Mouse (Mus musculus): ENCODE data around the gene Cdk10. TPM values are rescaled to one million over a fixed set of nuclear protein-coding genes. Genes with fewer than 3 reads are reported as not detected.
"Not testable (repeated sequence)": the region's sequence is repeated elsewhere in the genome, so short reads cannot be mapped to it uniquely, and the experiment has no call there.

Gene Cdk10
- polyA plus RNA-seq, 1 experiment from 2014 or later: 45.2 TPM

DNA sequence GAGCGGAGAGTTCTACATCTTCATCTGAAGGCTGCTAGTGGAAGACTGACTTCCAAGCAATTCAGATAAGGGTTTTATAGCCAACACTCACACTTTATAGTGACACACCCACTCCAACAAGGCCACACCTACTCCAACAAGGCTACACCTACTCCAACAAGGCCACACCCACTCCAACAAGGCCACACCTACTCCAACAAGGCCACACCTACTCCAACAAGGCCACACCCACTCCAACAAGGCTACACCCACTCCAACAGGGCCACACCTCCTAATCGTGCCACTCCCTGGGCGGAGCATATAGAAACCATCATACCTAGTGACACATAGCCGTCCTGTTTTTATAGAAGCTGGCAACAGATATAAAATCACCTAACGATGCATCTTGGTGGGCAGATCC lies 27.6 kb upstream of the Cdk10 start:
- ATAC-seq (ENCODE audit: low read depth); H3K36me3 ChIP-seq (ENCODE audit: control insufficient read depth, insufficient read depth, low read length); H3K9ac ChIP-seq (replicated peaks; ENCODE audit: low read depth, low read length); H3K9me3 ChIP-seq (ENCODE audit: control insufficient read depth, low read length); H3K27me3 ChIP-seq (ENCODE audit: control insufficient read depth, insufficient read depth, low read length); H3K27ac ChIP-seq (ENCODE audit: low read depth, low read length); H3K4me2 ChIP-seq (ENCODE audit: low read depth, low read length); H3K4me3 ChIP-seq (ENCODE audit: low read depth, low read length); H3K4me1 ChIP-seq (ENCODE audit: control insufficient read depth, insufficient read depth, low read length): not testable (repeated sequence)
- WGBS: 71% methylated on average over 5 of the region's 5 CpGs

- no peaks in the 10 kb centered on the region for H3K36me3 ChIP-seq (ENCODE audit: control insufficient read depth, insufficient read depth, low read length)
- ATAC-seq (ENCODE audit: low read depth): no peak
- 75% methylated on average over 14 of the region's 14 CpGs for WGBS
- H3K4me3 ChIP-seq (ENCODE audit: low read depth, low read length): no peak overlapping the region
- no peak overlapping the region for H3K27ac ChIP-seq (ENCODE audit: low read depth, low read length)
- no peaks in the 10 kb centered on the region for H3K4me1 ChIP-seq (ENCODE audit: control insufficient read depth, insufficient read depth, low read length)
- no peaks in the 10 kb centered on the region for H3K9me3 ChIP-seq (ENCODE audit: control insufficient read depth, low read length)
- no peak overlapping the region for H3K9ac ChIP-seq (replicated peaks; ENCODE audit: low read depth, low read length)
- no peak overlapping the region for H3K4me2 ChIP-seq (ENCODE audit: low read depth, low read length)
- H3K27me3 ChIP-seq (ENCODE audit: control insufficient read depth, insufficient read depth, low read length): no peaks in the 10 kb centered on the region
These were observed 24.8 kb upstream of the Cdk10 start for GRCm38 (mm10) chr8:123199864-123200263.

DNA sequence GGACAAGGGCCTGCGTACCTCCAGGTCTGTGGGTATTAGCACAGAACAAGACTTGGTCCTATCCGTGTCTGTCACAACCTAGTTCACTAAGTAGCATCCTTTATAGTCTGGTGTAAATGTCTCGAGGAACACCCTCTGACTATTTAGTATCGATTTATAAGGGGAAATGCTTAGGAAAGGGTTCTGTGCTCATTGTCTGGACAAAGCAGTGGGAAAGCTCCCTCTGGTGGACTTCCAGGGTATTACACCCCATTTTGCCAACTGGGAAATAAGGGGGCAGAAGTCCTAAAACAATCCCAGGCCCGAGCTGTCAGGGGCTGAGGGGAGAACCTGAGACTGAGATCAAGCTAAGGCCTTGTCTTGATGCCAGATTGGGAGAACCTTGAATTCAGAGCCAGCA lies 22.4 kb upstream of the Cdk10 start:
- H3K4me3 ChIP-seq (ENCODE audit: low read depth, low read length): no peak overlapping the region
- H3K4me1 ChIP-seq (ENCODE audit: control insufficient read depth, insufficient read depth, low read length): no peaks in the 10 kb centered on the region
- H3K27ac ChIP-seq (ENCODE audit: low read depth, low read length): no peak overlapping the region
- ATAC-seq (ENCODE audit: low read depth): peak; percentile 11; the same call in 1 of the 2 replicates
- H3K9ac ChIP-seq (replicated peaks; ENCODE audit: low read depth, low read length): no peak overlapping the region
- no peak overlapping the region for H3K4me2 ChIP-seq (ENCODE audit: low read depth, low read length)
- H3K36me3 ChIP-seq (ENCODE audit: control insufficient read depth, insufficient read depth, low read length): peaks cover 11% of the 10 kb centered on the region
- 20% methylated on average over 5 of the region's 5 CpGs for WGBS
- no peaks in the 10 kb centered on the region for H3K27me3 ChIP-seq (ENCODE audit: control insufficient read depth, insufficient read depth, low read length)
- H3K9me3 ChIP-seq (ENCODE audit: control insufficient read depth, low read length): no peaks in the 10 kb centered on the region

DNA sequence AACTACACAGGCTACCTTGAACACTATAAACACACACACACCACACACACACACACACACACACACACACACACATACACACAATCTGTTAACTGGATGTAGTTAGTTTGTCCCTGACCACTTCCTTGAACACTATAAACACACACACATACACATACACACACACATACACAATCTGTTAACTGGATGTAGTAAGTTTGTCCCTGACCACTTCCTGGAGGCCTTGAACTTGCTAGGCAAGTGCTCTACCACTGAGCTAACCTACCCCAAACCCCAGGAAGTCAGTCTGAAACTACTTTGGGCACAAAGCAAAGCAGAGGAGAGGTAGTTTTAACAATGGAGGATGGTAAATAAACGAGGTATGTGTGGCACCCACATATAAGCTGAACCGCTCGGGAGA lies 21.1 kb upstream of the Cdk10 start:
- Histone ChIP-seq H3K36me3 (ENCODE audit: control insufficient read depth, insufficient read depth, low read length) (peaks cover 16% of the 10 kb centered on the region), H3K27me3 (ENCODE audit: control insufficient read depth, insufficient read depth, low read length) (no peaks in the 10 kb centered on the region), H3K27ac (ENCODE audit: low read depth, low read length) (no peak overlapping the region), H3K9ac (replicated peaks; ENCODE audit: low read depth, low read length) (no peak overlapping the region), H3K9me3 (ENCODE audit: control insufficient read depth, low read length) (no peaks in the 10 kb centered on the region), H3K4me2 (ENCODE audit: low read depth, low read length) (no peak overlapping the region), H3K4me3 (ENCODE audit: low read depth, low read length) (no peak overlapping the region), H3K4me1 (ENCODE audit: control insufficient read depth, insufficient read depth, low read length) (no peaks in the 10 kb centered on the region)
- 89% methylated on average over 3 of the region's 3 CpGs for WGBS
- ATAC-seq (ENCODE audit: low read depth): no peak

GRCm38 (mm10) chr8:123211876-123212275 lies 12.8 kb upstream of the Cdk10 start:
- peak overlapping the region; percentile 97 for H3K9ac ChIP-seq (replicated peaks; ENCODE audit: low read depth, low read length)
- peak overlapping the region; percentile 71 for H3K4me2 ChIP-seq (ENCODE audit: low read depth, low read length)
- no peaks in the 10 kb centered on the region for H3K9me3 ChIP-seq (ENCODE audit: control insufficient read depth, low read length)
- H3K36me3 ChIP-seq (ENCODE audit: control insufficient read depth, insufficient read depth, low read length): peaks cover 24% of the 10 kb centered on the region
- no peaks in the 10 kb centered on the region for H3K27me3 ChIP-seq (ENCODE audit: control insufficient read depth, insufficient read depth, low read length)
- H3K4me3 ChIP-seq (ENCODE audit: low read depth, low read length): peak overlapping the region; percentile 92
- H3K27ac ChIP-seq (ENCODE audit: low read depth, low read length): no peak overlapping the region
- ATAC-seq (ENCODE audit: low read depth): no peak
- 47% methylated on average over 10 of the region's 10 CpGs for WGBS
- H3K4me1 ChIP-seq (ENCODE audit: control insufficient read depth, insufficient read depth, low read length): peaks cover 14% of the 10 kb centered on the region

GRCm38 (mm10) chr8:123212321-123213117 lies 12.1 kb upstream of the Cdk10 start, which contains the start of the genes Chmp1a and Spata33:
TSS of gene Chmp1a (minus strand) at chr8:123212763.
TSS of gene Spata33 (plus strand) at chr8:123212832.
- Histone ChIP-seq H3K4me3 (ENCODE audit: low read depth, low read length) (peak within 1 kb of the TSS; percentile 92), H3K36me3 (ENCODE audit: control insufficient read depth, insufficient read depth, low read length) (peaks cover 18% of the 10 kb centered on the region), H3K4me2 (ENCODE audit: low read depth, low read length) (peak within 1 kb of the TSS; percentile 71), H3K9ac (replicated peaks; ENCODE audit: low read depth, low read length) (peak within 1 kb of the TSS; percentile 97), H3K27me3 (ENCODE audit: control insufficient read depth, insufficient read depth, low read length) (no peaks in the 10 kb centered on the region), H3K4me1 (ENCODE audit: control insufficient read depth, insufficient read depth, low read length) (peaks cover 14% of the 10 kb centered on the region), H3K9me3 (ENCODE audit: control insufficient read depth, low read length) (no peaks in the 10 kb centered on the region), H3K27ac (ENCODE audit: low read depth, low read length) (peak within 1 kb of the TSS; percentile 4; the same call in 1 of the 2 replicates)
- ATAC-seq (ENCODE audit: low read depth): peak; percentile 94
- WGBS: 1% methylated on average over 73 of the region's 76 CpGs

GRCm38 (mm10) chr8:123213118-123213772 lies 11.4 kb upstream of the Cdk10 start:
- Histone ChIP-seq H3K9me3 (ENCODE audit: control insufficient read depth, low read length) (no peaks in the 10 kb centered on the region), H3K27me3 (ENCODE audit: control insufficient read depth, insufficient read depth, low read length) (no peaks in the 10 kb centered on the region), H3K4me3 (ENCODE audit: low read depth, low read length) (peak overlapping the region; percentile 92), H3K9ac (replicated peaks; ENCODE audit: low read depth, low read length) (peak overlapping the region; percentile 97), H3K27ac (ENCODE audit: low read depth, low read length) (peak overlapping the region; percentile 4; the same call in 1 of the 2 replicates), H3K36me3 (ENCODE audit: control insufficient read depth, insufficient read depth, low read length) (peaks cover 18% of the 10 kb centered on the region), H3K4me2 (ENCODE audit: low read depth, low read length) (peak overlapping the region; percentile 71), H3K4me1 (ENCODE audit: control insufficient read depth, insufficient read depth, low read length) (peaks cover 14% of the 10 kb centered on the region)
- 19% methylated on average over 22 of the region's 22 CpGs for WGBS
- peak; percentile 29 for ATAC-seq (ENCODE audit: low read depth)

DNA sequence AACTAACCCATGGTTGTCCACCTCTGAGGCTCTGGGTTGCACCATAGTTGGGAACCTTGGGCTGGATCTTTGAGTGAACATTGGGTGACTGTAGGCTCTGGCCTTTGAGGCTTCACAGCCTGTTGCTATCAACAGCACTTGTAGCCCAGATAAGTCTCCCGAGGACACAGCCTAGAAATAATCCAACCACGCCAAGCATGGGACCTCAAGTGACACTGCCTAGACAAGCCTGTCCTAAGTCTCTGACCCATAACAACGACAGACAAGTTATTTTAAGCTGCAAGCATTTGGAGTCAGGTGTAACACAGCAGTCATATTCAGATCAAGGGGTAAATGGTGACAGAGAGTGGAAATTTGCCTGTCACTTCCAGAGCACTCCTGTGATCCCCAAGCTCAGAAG lies 9.2 kb upstream of the Cdk10 start:
- ATAC-seq (ENCODE audit: low read depth): no peak
- Histone ChIP-seq H3K9ac (replicated peaks; ENCODE audit: low read depth, low read length) (no peak overlapping the region), H3K4me3 (ENCODE audit: low read depth, low read length) (no peak overlapping the region), H3K27ac (ENCODE audit: low read depth, low read length) (no peak overlapping the region), H3K9me3 (ENCODE audit: control insufficient read depth, low read length) (no peaks in the 10 kb centered on the region), H3K4me2 (ENCODE audit: low read depth, low read length) (no peak overlapping the region), H3K36me3 (ENCODE audit: control insufficient read depth, insufficient read depth, low read length) (no peaks in the 10 kb centered on the region), H3K4me1 (ENCODE audit: control insufficient read depth, insufficient read depth, low read length) (peaks cover 14% of the 10 kb centered on the region), H3K27me3 (ENCODE audit: control insufficient read depth, insufficient read depth, low read length) (no peaks in the 10 kb centered on the region)
- 84% methylated on average over 3 of the region's 3 CpGs for WGBS

- Histone ChIP-seq H3K36me3 (ENCODE audit: control insufficient read depth, insufficient read depth, low read length) (no peaks in the 10 kb centered on the region), H3K4me2 (ENCODE audit: low read depth, low read length) (no peak overlapping the region), H3K27me3 (ENCODE audit: control insufficient read depth, insufficient read depth, low read length) (no peaks in the 10 kb centered on the region), H3K9me3 (ENCODE audit: control insufficient read depth, low read length) (no peaks in the 10 kb centered on the region), H3K9ac (replicated peaks; ENCODE audit: low read depth, low read length) (no peak overlapping the region), H3K27ac (ENCODE audit: low read depth, low read length) (no peak overlapping the region), H3K4me1 (ENCODE audit: control insufficient read depth, insufficient read depth, low read length) (peaks cover 14% of the 10 kb centered on the region), H3K4me3 (ENCODE audit: low read depth, low read length) (no peak overlapping the region)
- WGBS: 97% methylated on average over 1 of the region's 1 CpGs
- no peak for ATAC-seq (ENCODE audit: low read depth)
These were observed 3.7 kb upstream of the Cdk10 start for GRCm38 (mm10) chr8:123220917-123221316.

Measured in neural tube, embryonic 14.5 days (tissue).